Mouse (Mus musculus): Measurements from ENCODE around the gene Spop. TPM values are rescaled to one million over a fixed set of nuclear protein-coding genes. Genes with fewer than 3 reads are reported as not detected.

The Spop gene
- polyA plus RNA-seq, 1 experiment from 2014 or later: 77.8 TPM

DNA sequence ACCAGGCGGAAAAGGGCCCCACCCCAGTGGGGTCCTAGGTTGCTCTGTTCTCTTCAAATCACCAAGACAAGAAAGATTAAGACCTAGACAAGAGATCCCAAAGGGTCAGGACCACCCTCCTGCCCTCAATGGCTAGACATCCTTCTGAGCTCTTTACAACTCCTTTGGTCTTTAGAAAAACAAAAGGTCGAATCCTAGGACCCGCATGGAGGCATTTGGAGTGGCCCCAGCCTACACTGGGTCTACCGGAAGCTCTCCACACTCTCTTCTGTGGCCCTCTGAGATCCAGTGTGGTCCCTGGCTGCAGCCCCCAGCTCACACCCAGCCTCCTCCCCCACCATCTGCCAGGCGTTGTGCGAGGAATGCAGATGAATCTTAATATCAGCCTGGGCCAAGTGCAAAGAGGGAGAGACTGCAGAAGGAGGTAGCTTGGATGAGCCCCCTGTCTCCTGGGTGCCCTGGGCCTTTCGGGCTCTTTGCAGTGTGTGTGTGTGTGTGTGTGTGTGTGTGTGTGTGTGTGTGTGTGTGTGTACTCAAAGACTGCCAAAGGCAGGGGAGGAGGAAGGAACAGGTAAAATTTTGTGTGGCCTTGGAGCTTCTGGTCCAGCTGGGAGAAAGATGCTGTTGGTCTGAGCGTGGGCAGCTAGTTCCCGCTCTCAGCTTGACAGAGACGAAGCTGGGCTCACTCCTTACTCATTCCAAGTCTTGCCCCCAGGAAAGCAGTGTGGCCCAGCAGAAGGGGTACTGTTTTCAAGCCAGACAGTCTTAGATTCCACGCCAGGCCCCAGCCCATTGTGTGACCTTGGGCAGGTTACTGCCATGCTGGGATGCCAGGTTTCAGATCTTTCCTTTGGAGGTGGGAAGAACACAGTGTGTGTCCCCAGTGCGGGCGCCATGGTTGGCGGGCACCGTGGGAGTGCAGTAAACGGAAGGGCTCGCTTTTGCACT lies 101.8 kb downstream of the Spop start:
- Histone ChIP-seq H3K27me3 (ENCODE audit: insufficient read depth, low read length) (peaks cover 28% of the 10 kb centered on the region; the same call in 1 of the 2 replicates), H3K9me3 (replicated peaks; ENCODE audit: low read length) (no peaks in the 10 kb centered on the region), H3K27ac (no peak overlapping the region), H3K9ac (ENCODE audit: low read depth, low read length) (no peak overlapping the region), H3K4me2 (ENCODE audit: low read length) (no peak overlapping the region), H3K4me1 (replicated peaks; ENCODE audit: insufficient read depth, low read length) (no peaks in the 10 kb centered on the region; the same call in 1 of the 2 replicates), H3K36me3 (ENCODE audit: insufficient read depth, low read length) (no peaks in the 10 kb centered on the region), H3K4me3 (replicated peaks; ENCODE audit: low read depth, low read length) (no peak overlapping the region)
- TF ChIP-seq CTCF (IDR thresholded peaks at IDR 0.05; ENCODE audit: low read depth): no peak
- ATAC-seq (replicated peaks; ENCODE audit: low FRiP score, low read depth) (no peak), DNase-seq (ENCODE audit: low spot score) (no peak)
- WGBS: 50% methylated on average over 17 of the region's 17 CpGs

GRCm38 (mm10) chr11:95516491-95516911 lies 102.6 kb downstream of the Spop start:
- no peaks in the 10 kb centered on the region for H3K36me3 ChIP-seq (ENCODE audit: insufficient read depth, low read length)
- H3K9ac ChIP-seq (ENCODE audit: low read depth, low read length): no peak overlapping the region
- DNase-seq (ENCODE audit: low spot score) (peak; percentile 45), ATAC-seq (replicated peaks; ENCODE audit: low FRiP score, low read depth) (no peak)
- 7% methylated on average over 5 of the region's 5 CpGs for WGBS
- H3K4me3 ChIP-seq (replicated peaks; ENCODE audit: low read depth, low read length): no peak overlapping the region
- TF ChIP-seq CTCF (IDR thresholded peaks at IDR 0.05; ENCODE audit: low read depth): no peak
- H3K9me3 ChIP-seq (replicated peaks; ENCODE audit: low read length): no peaks in the 10 kb centered on the region
- H3K4me1 ChIP-seq (replicated peaks; ENCODE audit: insufficient read depth, low read length): peaks cover 4% of the 10 kb centered on the region; the same call in 1 of the 2 replicates
- no peak overlapping the region for H3K4me2 ChIP-seq (ENCODE audit: low read length)
- H3K27me3 ChIP-seq (ENCODE audit: insufficient read depth, low read length): peaks cover 28% of the 10 kb centered on the region; the same call in 1 of the 2 replicates
- H3K27ac ChIP-seq: no peak overlapping the region

GRCm38 (mm10) chr11:95517162-95517561 lies 103.3 kb downstream of the Spop start:
- no peak overlapping the region for H3K4me3 ChIP-seq (replicated peaks; ENCODE audit: low read depth, low read length)
- peaks cover 5% of the 10 kb centered on the region; the same call in 1 of the 2 replicates for H3K4me1 ChIP-seq (replicated peaks; ENCODE audit: insufficient read depth, low read length)
- no peaks in the 10 kb centered on the region for H3K36me3 ChIP-seq (ENCODE audit: insufficient read depth, low read length)
- no peak overlapping the region for H3K9ac ChIP-seq (ENCODE audit: low read depth, low read length)
- H3K4me2 ChIP-seq (ENCODE audit: low read length): no peak overlapping the region
- peaks cover 28% of the 10 kb centered on the region; the same call in 1 of the 2 replicates for H3K27me3 ChIP-seq (ENCODE audit: insufficient read depth, low read length)
- no peak for DNase-seq (ENCODE audit: low spot score)
- WGBS: 42% methylated on average over 6 of the region's 6 CpGs
- ATAC-seq (replicated peaks; ENCODE audit: low FRiP score, low read depth): no peak
- H3K27ac ChIP-seq: no peak overlapping the region
- no peaks in the 10 kb centered on the region for H3K9me3 ChIP-seq (replicated peaks; ENCODE audit: low read length)
- TF ChIP-seq CTCF (IDR thresholded peaks at IDR 0.05; ENCODE audit: low read depth): no peak

- Histone ChIP-seq H3K9ac (ENCODE audit: low read depth, low read length) (no peak overlapping the region), H3K27ac (no peak overlapping the region), H3K36me3 (ENCODE audit: insufficient read depth, low read length) (no peaks in the 10 kb centered on the region), H3K4me3 (replicated peaks; ENCODE audit: low read depth, low read length) (no peak overlapping the region), H3K9me3 (replicated peaks; ENCODE audit: low read length) (no peaks in the 10 kb centered on the region), H3K4me1 (replicated peaks; ENCODE audit: insufficient read depth, low read length) (0 out of 2 replicates have a peak, but pooled peaks cover 5% of the 10 kb centered on the region), H3K4me2 (ENCODE audit: low read length) (no peak overlapping the region), H3K27me3 (ENCODE audit: insufficient read depth, low read length) (0 out of 2 replicates have a peak, but pooled peaks cover 17% of the 10 kb centered on the region)
- DNase-seq (ENCODE audit: low spot score) (no peak), ATAC-seq (replicated peaks; ENCODE audit: low FRiP score, low read depth) (no peak)
- TF ChIP-seq CTCF (IDR thresholded peaks at IDR 0.05; ENCODE audit: low read depth): no peak
- WGBS: 64% methylated on average over 10 of the region's 10 CpGs
These were observed 105.4 kb downstream of the Spop start for GRCm38 (mm10) chr11:95519299-95519698.

DNA sequence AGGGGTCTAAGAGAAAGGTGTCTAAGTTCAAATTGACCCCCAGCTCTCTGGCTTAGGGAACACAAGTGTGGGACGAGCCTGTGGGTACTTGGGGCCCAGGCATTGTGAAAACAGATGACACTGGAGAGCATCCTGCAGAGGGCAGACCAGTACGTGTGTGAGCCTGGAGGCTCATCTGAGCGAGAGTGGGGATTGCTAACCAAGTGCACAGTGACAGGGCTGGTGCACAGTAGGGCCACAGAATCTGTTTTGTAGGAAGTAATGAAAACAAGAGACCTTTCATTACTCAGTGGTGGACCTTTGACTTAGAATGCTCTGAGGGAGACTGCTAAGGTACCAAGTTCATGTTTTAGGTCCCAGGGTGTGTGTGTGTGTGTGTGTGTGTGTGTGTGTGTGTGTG lies 106.1 kb downstream of the Spop start:
- Histone ChIP-seq H3K27ac (no peak overlapping the region), H3K4me3 (replicated peaks; ENCODE audit: low read depth, low read length) (no peak overlapping the region), H3K36me3 (ENCODE audit: insufficient read depth, low read length) (no peaks in the 10 kb centered on the region), H3K9me3 (replicated peaks; ENCODE audit: low read length) (no peaks in the 10 kb centered on the region), H3K9ac (ENCODE audit: low read depth, low read length) (no peak overlapping the region), H3K4me2 (ENCODE audit: low read length) (no peak overlapping the region), H3K4me1 (replicated peaks; ENCODE audit: insufficient read depth, low read length) (0 out of 2 replicates have a peak, but pooled peaks cover 5% of the 10 kb centered on the region), H3K27me3 (ENCODE audit: insufficient read depth, low read length) (0 out of 2 replicates have a peak, but pooled peaks cover 13% of the 10 kb centered on the region)
- ATAC-seq (replicated peaks; ENCODE audit: low FRiP score, low read depth): no peak
- no peak for TF ChIP-seq CTCF (IDR thresholded peaks at IDR 0.05; ENCODE audit: low read depth)
- no peak for DNase-seq (ENCODE audit: low spot score)
- WGBS: 73% methylated on average over 3 of the region's 3 CpGs

DNA sequence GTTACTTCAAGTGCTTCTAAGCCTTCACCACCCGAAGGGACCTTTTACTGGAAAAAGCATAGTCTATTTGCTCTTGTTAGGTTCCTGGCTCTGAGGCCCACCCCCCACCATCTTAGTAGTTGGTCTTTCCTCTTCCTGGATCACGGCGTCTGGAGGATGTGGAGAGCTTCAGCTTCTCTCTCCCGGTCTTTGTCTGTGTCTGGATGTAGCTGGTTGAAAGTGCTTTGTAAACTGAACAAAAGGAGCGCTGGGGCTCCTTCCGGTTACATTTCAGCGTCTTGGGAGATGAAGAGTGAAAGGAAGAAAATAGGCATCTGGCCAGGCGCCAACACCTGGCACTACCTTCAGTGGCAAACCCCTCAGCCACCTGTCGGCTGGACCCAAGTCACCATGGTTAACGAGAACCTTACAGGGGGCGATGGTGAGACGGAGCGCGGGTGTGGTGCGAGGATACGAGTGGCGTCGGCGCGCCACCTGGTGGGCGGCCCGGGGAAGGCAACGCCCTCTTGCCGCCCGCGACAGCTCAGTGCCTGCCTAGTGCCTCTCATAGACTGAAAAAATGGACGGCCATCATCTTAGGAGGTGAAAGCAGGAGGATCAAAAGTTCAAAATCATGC lies 106.7 kb downstream of the Spop start:
- Histone ChIP-seq H3K27ac (no peak overlapping the region), H3K4me1 (replicated peaks; ENCODE audit: insufficient read depth, low read length) (0 out of 2 replicates have a peak, but pooled peaks cover 5% of the 10 kb centered on the region), H3K9me3 (replicated peaks; ENCODE audit: low read length) (no peaks in the 10 kb centered on the region), H3K9ac (ENCODE audit: low read depth, low read length) (no peak overlapping the region), H3K27me3 (ENCODE audit: insufficient read depth, low read length) (0 out of 2 replicates have a peak, but pooled peaks cover 8% of the 10 kb centered on the region), H3K4me2 (ENCODE audit: low read length) (peak overlapping the region; percentile 40), H3K36me3 (ENCODE audit: insufficient read depth, low read length) (no peaks in the 10 kb centered on the region), H3K4me3 (replicated peaks; ENCODE audit: low read depth, low read length) (no peak overlapping the region)
- ATAC-seq (replicated peaks; ENCODE audit: low FRiP score, low read depth) (peak; percentile 37), DNase-seq (ENCODE audit: low spot score) (peak; percentile 90)
- TF ChIP-seq CTCF (IDR thresholded peaks at IDR 0.05; ENCODE audit: low read depth): peak; percentile 100
- WGBS: 7% methylated on average over 27 of the region's 27 CpGs
